Mouse (Mus musculus): ENCODE measurements around the gene Aacs.
A peak's percentile ranks its signal among the peaks of the same experiment; 100 is the strongest.

Gene Aacs

GRCm38 (mm10) chr5:125449306-125449705 lies 26.3 kb upstream of the Aacs start:
- no peaks in the 10 kb centered on the region; the same call in 1 of the 2 replicates for H3K36me3 ChIP-seq (ENCODE audit: control insufficient read depth, insufficient read depth, low read length, poor library complexity, severe bottlenecking)
- no peak for DNase-seq (ENCODE audit: low read depth, low spot score)
- H3K27me3 ChIP-seq (ENCODE audit: control insufficient read depth, insufficient read depth, low read length, poor library complexity, severe bottlenecking), result no peaks in the 10 kb centered on the region

GRCm38 (mm10) chr5:125452573-125452972 lies 23.0 kb upstream of the Aacs start:
- DNase-seq (ENCODE audit: low read depth, low spot score), result no peak
- H3K36me3 ChIP-seq (ENCODE audit: control insufficient read depth, insufficient read depth, low read length, poor library complexity, severe bottlenecking), result peaks cover 8% of the 10 kb centered on the region

GRCm38 (mm10) chr5:125456100-125456499 lies 19.5 kb upstream of the Aacs start:
- H3K27me3 ChIP-seq (ENCODE audit: control insufficient read depth, insufficient read depth, low read length, poor library complexity, severe bottlenecking), result no peaks in the 10 kb centered on the region
- peaks cover 11% of the 10 kb centered on the region; the same call in 1 of the 2 replicates for H3K36me3 ChIP-seq (ENCODE audit: control insufficient read depth, insufficient read depth, low read length, poor library complexity, severe bottlenecking)
- no peak for DNase-seq (ENCODE audit: low read depth, low spot score)

More at GRCm38 (mm10) chr5:125452573-125452972, 23.0 kb upstream of the Aacs start:
- no peaks in the 10 kb centered on the region for H3K27me3 ChIP-seq (ENCODE audit: control insufficient read depth, insufficient read depth, low read length, poor library complexity, severe bottlenecking)

GRCm38 (mm10) chr5:125457538-125457937 lies 18.1 kb upstream of the Aacs start:
- Histone ChIP-seq H3K27me3 (ENCODE audit: control insufficient read depth, insufficient read depth, low read length, poor library complexity, severe bottlenecking) (no peaks in the 10 kb centered on the region), H3K36me3 (ENCODE audit: control insufficient read depth, insufficient read depth, low read length, poor library complexity, severe bottlenecking) (peaks cover 11% of the 10 kb centered on the region; the same call in 1 of the 2 replicates)
- no peak for DNase-seq (ENCODE audit: low read depth, low spot score)

- peak; percentile 29 for DNase-seq (ENCODE audit: low read depth, low spot score)
- Histone ChIP-seq H3K36me3 (ENCODE audit: control insufficient read depth, insufficient read depth, low read length, poor library complexity, severe bottlenecking) (0 out of 2 replicates have a peak, but pooled peaks cover 4% of the 10 kb centered on the region), H3K27me3 (ENCODE audit: control insufficient read depth, insufficient read depth, low read length, poor library complexity, severe bottlenecking) (no peaks in the 10 kb centered on the region)
These were observed 15.0 kb upstream of the Aacs start for GRCm38 (mm10) chr5:125460574-125460973.

- DNase-seq (ENCODE audit: low read depth, low spot score), result peak; percentile 73
These were observed 13.7 kb upstream of the Aacs start for GRCm38 (mm10) chr5:125461868-125462445.

GRCm38 (mm10) chr5:125465192-125465591 lies 10.4 kb upstream of the Aacs start:
- DNase-seq (ENCODE audit: low read depth, low spot score), result no peak
- H3K36me3 ChIP-seq (ENCODE audit: control insufficient read depth, insufficient read depth, low read length, poor library complexity, severe bottlenecking), result no peaks in the 10 kb centered on the region
- H3K27me3 ChIP-seq (ENCODE audit: control insufficient read depth, insufficient read depth, low read length, poor library complexity, severe bottlenecking), result no peaks in the 10 kb centered on the region; the same call in 1 of the 2 replicates

More at GRCm38 (mm10) chr5:125461868-125462445, 13.7 kb upstream of the Aacs start:
- Histone ChIP-seq H3K27me3 (ENCODE audit: control insufficient read depth, insufficient read depth, low read length, poor library complexity, severe bottlenecking) (no peaks in the 10 kb centered on the region), H3K36me3 (ENCODE audit: control insufficient read depth, insufficient read depth, low read length, poor library complexity, severe bottlenecking) (0 out of 2 replicates have a peak, but pooled peaks cover 3% of the 10 kb centered on the region)

- Histone ChIP-seq H3K27me3 (ENCODE audit: control insufficient read depth, insufficient read depth, low read length, poor library complexity, severe bottlenecking) (no peaks in the 10 kb centered on the region; the same call in 1 of the 2 replicates), H3K36me3 (ENCODE audit: control insufficient read depth, insufficient read depth, low read length, poor library complexity, severe bottlenecking) (no peaks in the 10 kb centered on the region)
- DNase-seq (ENCODE audit: low read depth, low spot score), result peak; percentile 99
These were observed 9.9 kb upstream of the Aacs start for GRCm38 (mm10) chr5:125465701-125466106.

- H3K27me3 ChIP-seq (ENCODE audit: control insufficient read depth, insufficient read depth, low read length, poor library complexity, severe bottlenecking), result no peaks in the 10 kb centered on the region; the same call in 1 of the 2 replicates
- no peak for DNase-seq (ENCODE audit: low read depth, low spot score)
- no peaks in the 10 kb centered on the region for H3K36me3 ChIP-seq (ENCODE audit: control insufficient read depth, insufficient read depth, low read length, poor library complexity, severe bottlenecking)
These were observed 9.1 kb upstream of the Aacs start for GRCm38 (mm10) chr5:125466483-125466882.

GRCm38 (mm10) chr5:125467261-125467660 lies 8.4 kb upstream of the Aacs start:
- H3K27me3 ChIP-seq (ENCODE audit: control insufficient read depth, insufficient read depth, low read length, poor library complexity, severe bottlenecking), result no peaks in the 10 kb centered on the region; the same call in 1 of the 2 replicates
- DNase-seq (ENCODE audit: low read depth, low spot score), result no peak
- no peaks in the 10 kb centered on the region for H3K36me3 ChIP-seq (ENCODE audit: control insufficient read depth, insufficient read depth, low read length, poor library complexity, severe bottlenecking)

GRCm38 (mm10) chr5:125470713-125471112 lies 4.9 kb upstream of the Aacs start:
- no peak for DNase-seq (ENCODE audit: low read depth, low spot score)

GRCm38 (mm10) chr5:125472796-125473475 lies 2.7 kb upstream of the Aacs start:
- Histone ChIP-seq H3K36me3 (ENCODE audit: control insufficient read depth, insufficient read depth, low read length, poor library complexity, severe bottlenecking) (no peaks in the 10 kb centered on the region), H3K27me3 (ENCODE audit: control insufficient read depth, insufficient read depth, low read length, poor library complexity, severe bottlenecking) (no peaks in the 10 kb centered on the region)
- no peak for DNase-seq (ENCODE audit: low read depth, low spot score)

More at GRCm38 (mm10) chr5:125470713-125471112, 4.9 kb upstream of the Aacs start:
- H3K27me3 ChIP-seq (ENCODE audit: control insufficient read depth, insufficient read depth, low read length, poor library complexity, severe bottlenecking), result no peaks in the 10 kb centered on the region; the same call in 1 of the 2 replicates
- no peaks in the 10 kb centered on the region for H3K36me3 ChIP-seq (ENCODE audit: control insufficient read depth, insufficient read depth, low read length, poor library complexity, severe bottlenecking)

GRCm38 (mm10) chr5:125475030-125475429 lies 584 bp upstream of the Aacs start:
- H3K27me3 ChIP-seq (ENCODE audit: control insufficient read depth, insufficient read depth, low read length, poor library complexity, severe bottlenecking), result no peaks in the 10 kb centered on the region
- no peaks in the 10 kb centered on the region for H3K36me3 ChIP-seq (ENCODE audit: control insufficient read depth, insufficient read depth, low read length, poor library complexity, severe bottlenecking)
- DNase-seq (ENCODE audit: low read depth, low spot score), result no peak

GRCm38 (mm10) chr5:125476286-125476625 lies 642 bp downstream of the Aacs start:
- Histone ChIP-seq H3K36me3 (ENCODE audit: control insufficient read depth, insufficient read depth, low read length, poor library complexity, severe bottlenecking) (no peaks in the 10 kb centered on the region; the same call in 1 of the 2 replicates), H3K27me3 (ENCODE audit: control insufficient read depth, insufficient read depth, low read length, poor library complexity, severe bottlenecking) (no peaks in the 10 kb centered on the region)
- DNase-seq (ENCODE audit: low read depth, low spot score), result no peak

- no peak for DNase-seq (ENCODE audit: low read depth, low spot score)
- no peaks in the 10 kb centered on the region; the same call in 1 of the 2 replicates for H3K36me3 ChIP-seq (ENCODE audit: control insufficient read depth, insufficient read depth, low read length, poor library complexity, severe bottlenecking)
- no peaks in the 10 kb centered on the region for H3K27me3 ChIP-seq (ENCODE audit: control insufficient read depth, insufficient read depth, low read length, poor library complexity, severe bottlenecking)
These were observed 1.2 kb downstream of the Aacs start for GRCm38 (mm10) chr5:125476799-125477198.

Measured in splenic B cell, adult 2 months (primary cell).